Mouse (Mus musculus): Measurements from ENCODE around the gene Gpr87.

- no peak for TF ChIP-seq CTCF (conservative IDR thresholded peaks at IDR 0.05; ENCODE audit: low read length)
- TF ChIP-seq NANOG (IDR thresholded peaks at IDR 0.05; ENCODE audit: borderline replicate concordance, low read length) = no peak
- no peak for TF ChIP-seq POU5F1 (IDR thresholded peaks at IDR 0.05; ENCODE audit: borderline replicate concordance, low read length)
These were observed 58.8 kb downstream of the Gpr87 start for GRCm38 (mm10) chr3:59135911-59136653.

Data from E14TG2a.4 (cell line).